Mouse (Mus musculus): ENCODE measurements around the gene Smad9. TPM values are rescaled to one million over a fixed set of nuclear protein-coding genes. Genes with fewer than 3 reads are reported as not detected.
A peak's percentile ranks its signal among the peaks of the same experiment; 100 is the strongest.

Gene Smad9
- polyA plus RNA-seq (2015; fragmentation: Nextera tagmentation; extraction: Ambion mirVana): 0.52 and 0.56 TPM in 2 replicates

DNA sequence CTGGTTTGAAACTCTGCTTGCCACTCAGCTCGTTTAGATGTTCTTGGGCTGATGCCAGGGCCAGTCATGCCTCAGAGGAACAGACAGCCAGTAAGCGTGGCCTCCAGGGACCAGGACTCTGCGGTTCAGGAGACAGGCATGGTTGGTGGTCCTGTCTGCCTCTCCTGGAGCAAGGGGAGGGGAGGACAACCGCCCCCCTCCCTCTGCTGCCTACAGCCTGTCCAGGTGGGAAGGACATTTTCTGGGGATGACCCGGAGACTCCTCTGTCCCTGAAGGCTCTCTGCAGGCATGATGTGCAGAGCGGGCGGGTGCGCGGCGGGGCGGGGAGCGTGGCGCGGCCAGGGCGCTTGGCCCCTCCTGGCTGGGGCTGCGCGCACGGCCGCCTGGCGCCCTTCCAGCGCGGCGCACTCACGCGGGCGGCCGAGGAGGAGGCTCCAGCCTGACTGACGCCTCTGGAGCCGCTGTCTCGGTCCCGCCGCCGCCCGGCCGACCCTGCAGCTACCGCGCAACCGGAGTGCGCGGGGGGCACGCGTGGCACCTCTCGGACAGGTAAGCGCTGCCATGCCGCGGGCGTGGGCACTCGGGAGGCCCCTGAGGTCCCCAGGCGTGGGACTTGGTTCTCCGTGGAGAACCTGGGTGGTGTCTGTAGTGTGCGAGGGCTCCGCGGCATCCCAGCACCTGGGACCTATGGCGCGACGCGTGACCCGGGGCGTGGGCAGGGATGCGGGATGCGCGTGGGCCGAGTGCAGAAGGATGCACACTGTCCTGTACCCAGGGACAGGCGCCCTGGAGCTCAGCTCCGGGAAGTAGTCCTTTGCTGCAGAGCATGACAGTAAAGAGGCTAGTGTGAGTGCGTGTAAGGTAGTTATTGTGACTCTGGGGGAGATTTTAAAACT lies at the start of gene Smad9:
Gene Smad9, plus strand, starts transcription at position 438 of the 897 bp plus-strand sequence.
- H3K36me3 ChIP-seq: peaks cover 12% of the 10 kb centered on the region
- peak within 1 kb of the TSS; percentile 47 for H3K27ac ChIP-seq
- H3K4me1 ChIP-seq: peaks cover 20% of the 10 kb centered on the region
- H3K27me3 ChIP-seq: 0 out of 2 replicates have a peak, but pooled peaks cover 5% of the 10 kb centered on the region
- H3K4me2 ChIP-seq: peak within 1 kb of the TSS; percentile 97
- H3K4me3 ChIP-seq: peak within 1 kb of the TSS; percentile 64
- no peaks in the 10 kb centered on the region for H3K9me3 ChIP-seq
- WGBS: under 1% methylated on average over 59 of the region's 66 CpGs
- ATAC-seq (ENCODE audit: insufficient number of reproducible peaks, low FRiP score, low TSS enrichment, low read depth): peak; percentile 76
- peak within 1 kb of the TSS; percentile 64 for H3K9ac ChIP-seq

DNA sequence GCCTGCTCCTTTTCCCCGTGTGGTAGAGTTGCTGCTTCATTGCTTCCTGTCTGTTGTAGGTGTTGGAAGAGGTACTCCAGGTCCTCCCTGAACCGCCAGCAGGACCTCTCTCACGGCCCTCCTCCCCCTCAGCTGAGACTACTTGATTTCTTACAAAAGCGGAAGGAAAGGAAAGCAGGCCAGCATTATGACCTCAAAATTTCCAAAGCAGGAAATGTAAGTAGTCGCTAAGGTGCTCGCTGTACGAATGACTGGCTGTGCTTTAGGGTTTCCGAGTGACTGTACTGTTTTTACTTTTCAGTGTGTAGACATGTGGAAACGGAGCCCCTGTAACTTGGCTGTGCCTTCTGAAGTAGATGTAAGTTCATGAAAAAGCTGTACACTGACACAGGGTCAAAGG lies 46.4 kb upstream of the Smad9 start:
- no peak overlapping the region for H3K27ac ChIP-seq
- no peaks in the 10 kb centered on the region for H3K9me3 ChIP-seq
- no peak overlapping the region for H3K4me3 ChIP-seq
- no peak overlapping the region for H3K9ac ChIP-seq
- H3K4me1 ChIP-seq: no peaks in the 10 kb centered on the region
- no peaks in the 10 kb centered on the region for H3K27me3 ChIP-seq
- no peak overlapping the region for H3K4me2 ChIP-seq
- H3K36me3 ChIP-seq: peaks cover 78% of the 10 kb centered on the region
- no peak for ATAC-seq (ENCODE audit: insufficient number of reproducible peaks, low FRiP score, low TSS enrichment, low read depth)
- 77% methylated on average over 9 of the region's 9 CpGs for WGBS

DNA sequence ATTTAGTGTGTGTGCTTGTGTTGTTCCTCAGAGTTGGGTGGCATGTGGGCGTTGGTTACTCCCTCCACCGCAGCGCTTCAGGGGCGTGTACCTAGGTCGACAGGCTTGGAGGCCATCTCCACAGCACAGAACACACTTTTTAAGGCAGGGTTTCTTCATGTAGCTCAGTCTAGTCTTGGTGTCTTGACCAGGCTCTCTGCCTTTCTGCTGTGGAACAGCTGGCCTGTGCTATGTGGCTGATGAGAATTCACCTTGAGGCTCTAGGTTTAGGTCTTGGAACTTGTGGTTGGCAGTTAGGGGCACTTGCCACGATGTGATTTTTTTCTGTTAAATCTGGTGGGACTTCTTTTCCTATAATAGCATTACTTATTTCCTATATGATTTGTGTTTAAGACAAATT lies 41.1 kb upstream of the Smad9 start, which contains the start of gene Gm21958:
Gene Gm21958, minus strand, starts transcription at position 101 of the 400 bp plus-strand sequence.
- ATAC-seq (ENCODE audit: insufficient number of reproducible peaks, low FRiP score, low TSS enrichment, low read depth): no peak
- no peak within 1 kb of the TSS for H3K4me3 ChIP-seq
- 88% methylated on average over 6 of the region's 6 CpGs for WGBS
- peaks cover 74% of the 10 kb centered on the region for H3K36me3 ChIP-seq
- no peak within 1 kb of the TSS for H3K4me2 ChIP-seq
- H3K9me3 ChIP-seq: no peaks in the 10 kb centered on the region
- no peak within 1 kb of the TSS for H3K27ac ChIP-seq
- no peaks in the 10 kb centered on the region for H3K4me1 ChIP-seq
- H3K27me3 ChIP-seq: no peaks in the 10 kb centered on the region
- H3K9ac ChIP-seq: no peak within 1 kb of the TSS

DNA sequence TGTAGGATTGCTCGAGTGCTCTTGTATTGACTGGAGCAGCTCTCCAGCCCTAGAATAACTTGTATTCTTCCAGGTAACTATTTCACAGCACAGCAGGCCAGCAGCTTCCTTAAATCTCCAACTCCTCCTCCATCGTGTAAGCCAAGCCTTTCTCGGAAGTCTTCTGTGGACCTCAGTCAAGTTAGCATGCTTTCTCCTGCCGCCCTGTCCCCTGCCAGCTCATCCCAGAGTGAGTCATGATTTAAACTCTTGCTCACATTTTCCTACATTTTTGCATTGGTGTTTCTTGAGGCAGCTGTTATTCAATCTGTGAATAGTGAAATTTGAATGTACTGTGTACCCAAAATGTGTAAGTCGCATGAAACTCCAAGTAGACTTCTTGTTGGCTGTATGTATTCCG lies 39.9 kb upstream of the Smad9 start:
- no peak for ATAC-seq (ENCODE audit: insufficient number of reproducible peaks, low FRiP score, low TSS enrichment, low read depth)
- no peak overlapping the region for H3K4me2 ChIP-seq
- H3K4me3 ChIP-seq: no peak overlapping the region
- H3K9me3 ChIP-seq: no peaks in the 10 kb centered on the region
- no peak overlapping the region for H3K9ac ChIP-seq
- H3K36me3 ChIP-seq: peaks cover 68% of the 10 kb centered on the region
- H3K27me3 ChIP-seq: no peaks in the 10 kb centered on the region
- H3K4me1 ChIP-seq: no peaks in the 10 kb centered on the region
- WGBS: 91% methylated on average over 6 of the region's 6 CpGs
- no peak overlapping the region for H3K27ac ChIP-seq

DNA sequence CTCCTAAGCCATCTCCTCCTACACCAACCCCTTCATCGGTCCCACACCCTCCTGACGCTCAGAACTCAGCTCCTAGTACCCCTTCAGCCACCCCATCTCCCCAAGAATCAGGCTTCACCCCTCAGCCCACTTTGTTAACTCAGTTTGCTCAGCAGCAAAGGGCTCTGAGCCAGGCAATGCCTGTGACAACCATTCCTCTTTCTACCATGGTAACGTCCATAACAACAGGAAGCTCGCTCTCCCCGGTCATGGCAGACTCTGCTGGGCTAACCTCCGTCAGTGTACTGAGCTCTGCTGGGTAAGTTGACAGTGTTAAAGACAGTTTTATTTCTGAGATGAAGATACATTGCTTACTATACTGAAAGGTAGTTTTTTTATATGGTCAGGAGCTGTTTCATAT lies 38.0 kb upstream of the Smad9 start:
- no peaks in the 10 kb centered on the region for H3K9me3 ChIP-seq
- H3K27me3 ChIP-seq: no peaks in the 10 kb centered on the region
- H3K4me2 ChIP-seq: no peak overlapping the region
- ATAC-seq (ENCODE audit: insufficient number of reproducible peaks, low FRiP score, low TSS enrichment, low read depth): no peak
- H3K36me3 ChIP-seq: peaks cover 69% of the 10 kb centered on the region
- no peak overlapping the region for H3K4me3 ChIP-seq
- no peak overlapping the region for H3K9ac ChIP-seq
- H3K4me1 ChIP-seq: no peaks in the 10 kb centered on the region
- no peak overlapping the region for H3K27ac ChIP-seq
- WGBS: 93% methylated on average over 6 of the region's 6 CpGs

DNA sequence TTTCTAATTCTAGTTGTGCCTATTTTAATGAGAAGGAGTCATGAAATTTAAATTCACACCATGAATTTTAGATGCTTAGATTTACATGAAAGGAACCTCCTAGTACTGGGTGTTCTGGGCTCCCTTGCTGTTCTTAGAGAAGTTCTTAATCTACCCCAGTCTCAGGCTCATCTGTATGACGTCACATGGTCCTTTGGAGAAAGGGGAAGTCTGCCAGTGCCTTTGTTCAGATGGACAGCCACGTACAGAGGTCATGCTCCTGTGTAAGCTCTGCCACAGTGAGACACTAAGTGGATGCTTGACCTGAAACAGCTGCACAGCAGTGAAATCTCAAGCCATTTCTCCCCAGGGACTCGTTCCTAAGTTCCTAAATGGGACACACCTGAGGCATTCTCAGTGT lies 36.4 kb upstream of the Smad9 start:
- no peak overlapping the region for H3K9ac ChIP-seq
- H3K36me3 ChIP-seq: peaks cover 78% of the 10 kb centered on the region
- no peak for ATAC-seq (ENCODE audit: insufficient number of reproducible peaks, low FRiP score, low TSS enrichment, low read depth)
- no peaks in the 10 kb centered on the region for H3K27me3 ChIP-seq
- no peaks in the 10 kb centered on the region for H3K9me3 ChIP-seq
- WGBS: 70% methylated on average over 3 of the region's 3 CpGs
- H3K4me2 ChIP-seq: no peak overlapping the region
- H3K4me3 ChIP-seq: no peak overlapping the region
- no peaks in the 10 kb centered on the region for H3K4me1 ChIP-seq
- no peak overlapping the region for H3K27ac ChIP-seq

DNA sequence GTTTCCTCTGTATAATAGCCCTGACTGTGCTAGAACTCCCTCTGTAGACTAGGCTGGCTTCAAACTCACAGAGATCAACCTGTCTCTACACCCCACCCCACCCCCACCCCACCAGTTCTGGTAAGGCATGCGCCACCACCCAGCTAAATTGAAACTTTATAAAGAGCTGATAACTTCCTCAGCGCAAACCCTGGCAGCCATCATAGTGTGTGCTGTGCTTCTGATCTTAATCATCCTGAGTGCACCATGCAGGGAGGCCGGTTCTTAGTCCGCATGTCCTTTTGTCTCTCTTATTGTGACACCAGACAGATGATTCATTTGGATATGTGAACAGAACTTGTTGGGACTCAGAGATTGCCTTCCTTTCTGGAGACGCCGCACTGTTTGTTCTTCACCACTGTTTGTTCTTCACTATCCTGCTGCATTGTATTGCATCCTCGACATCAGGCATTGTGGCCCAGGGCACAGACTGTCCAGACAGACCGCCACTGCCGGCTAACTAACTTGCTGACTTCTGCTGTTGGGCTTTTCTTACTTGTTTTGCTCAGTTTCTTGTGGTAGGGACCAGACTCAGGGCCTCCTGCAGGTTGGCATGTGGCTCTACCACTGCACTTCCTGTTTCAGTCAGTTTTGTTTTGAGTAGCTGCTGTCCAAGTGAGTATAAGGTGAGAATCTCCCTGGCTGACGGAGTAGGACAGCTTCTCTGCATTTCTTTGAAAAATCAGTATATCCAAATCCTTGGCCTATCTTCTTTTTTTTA lies 31.5 kb upstream of the Smad9 start:
- H3K36me3 ChIP-seq: peaks cover 65% of the 10 kb centered on the region
- 83% methylated on average over 10 of the region's 10 CpGs for WGBS

DNA sequence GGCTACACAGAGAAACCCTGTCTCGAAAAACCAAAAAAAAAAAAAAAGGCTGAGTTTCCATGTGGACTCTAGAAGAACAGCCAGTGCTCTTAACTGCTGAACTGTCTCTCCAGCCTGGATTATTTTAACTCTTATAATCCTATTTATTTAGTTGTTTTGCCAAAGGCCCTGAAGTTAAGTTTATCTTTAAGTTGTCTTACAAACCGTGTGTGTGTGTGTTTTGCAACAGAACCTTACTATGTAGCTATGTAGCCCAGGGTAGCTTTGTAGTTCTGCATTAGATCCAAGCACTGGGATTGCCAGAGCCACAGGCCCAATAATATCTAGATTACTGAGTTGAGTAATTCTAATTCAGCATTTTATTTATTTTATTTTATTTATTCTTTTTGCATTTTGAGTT lies 30.0 kb upstream of the Smad9 start:
- H3K36me3 ChIP-seq: peaks cover 72% of the 10 kb centered on the region
- no peak overlapping the region for H3K4me3 ChIP-seq
- H3K9ac ChIP-seq: no peak overlapping the region
- H3K4me2 ChIP-seq: no peak overlapping the region
- 92% methylated on average over 2 of the region's 2 CpGs for WGBS
- H3K4me1 ChIP-seq: no peaks in the 10 kb centered on the region
- no peaks in the 10 kb centered on the region for H3K27me3 ChIP-seq
- ATAC-seq (ENCODE audit: insufficient number of reproducible peaks, low FRiP score, low TSS enrichment, low read depth): no peak
- H3K9me3 ChIP-seq: no peaks in the 10 kb centered on the region
- no peak overlapping the region for H3K27ac ChIP-seq

More for the DNA sequence above, 31.5 kb upstream of the Smad9 start:
- no peak overlapping the region for H3K9ac ChIP-seq
- H3K4me1 ChIP-seq: no peaks in the 10 kb centered on the region
- H3K4me3 ChIP-seq: no peak overlapping the region
- no peak for ATAC-seq (ENCODE audit: insufficient number of reproducible peaks, low FRiP score, low TSS enrichment, low read depth)
- H3K27me3 ChIP-seq: no peaks in the 10 kb centered on the region
- H3K4me2 ChIP-seq: no peak overlapping the region
- no peak overlapping the region for H3K27ac ChIP-seq
- no peaks in the 10 kb centered on the region for H3K9me3 ChIP-seq

DNA sequence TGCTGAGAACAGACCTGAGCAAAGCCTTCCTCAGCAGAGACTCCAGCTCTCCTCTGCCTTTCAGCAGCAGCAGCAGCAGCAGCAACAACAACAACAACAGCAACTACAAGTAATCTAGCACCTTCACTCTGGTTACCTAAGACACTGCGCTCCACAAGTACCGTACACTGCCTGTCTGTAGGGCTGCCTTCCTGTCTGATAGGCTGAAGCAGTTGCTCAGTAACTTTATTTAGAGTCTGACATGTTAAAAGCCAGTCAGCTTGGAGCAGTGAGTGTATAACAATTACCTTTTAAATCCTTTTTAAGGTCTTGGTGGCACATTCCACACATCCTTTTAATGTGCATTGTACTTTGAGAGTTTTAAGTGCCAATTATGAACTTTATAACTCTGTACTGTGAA lies 27.8 kb upstream of the Smad9 start:
- Histone ChIP-seq H3K9me3 (no peaks in the 10 kb centered on the region), H3K27me3 (no peaks in the 10 kb centered on the region), H3K9ac (no peak overlapping the region), H3K4me1 (no peaks in the 10 kb centered on the region), H3K4me3 (no peak overlapping the region), H3K4me2 (no peak overlapping the region), H3K36me3 (peaks cover 69% of the 10 kb centered on the region), H3K27ac (no peak overlapping the region)
- ATAC-seq (ENCODE audit: insufficient number of reproducible peaks, low FRiP score, low TSS enrichment, low read depth): no peak
- 93% methylated on average over 2 of the region's 2 CpGs for WGBS

DNA sequence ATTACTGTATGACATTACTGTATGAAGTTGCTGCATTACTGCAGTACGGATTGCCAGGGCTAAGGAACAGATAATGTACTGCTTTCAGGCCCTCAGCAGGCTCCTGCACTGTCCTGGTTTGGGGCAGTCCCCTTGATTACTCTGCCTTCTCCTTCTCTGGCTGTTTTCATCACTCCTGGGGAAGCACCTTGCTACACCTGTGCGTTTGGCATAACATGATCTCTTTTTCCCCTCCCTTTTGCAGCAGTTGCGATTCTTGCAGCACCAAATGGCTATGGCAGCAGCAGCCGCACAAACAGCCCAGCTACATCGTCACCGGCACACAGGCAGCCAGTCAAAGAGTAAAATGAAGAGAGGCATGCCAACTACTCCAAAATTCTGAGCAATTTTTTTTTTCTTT lies 27.3 kb upstream of the Smad9 start:
- Histone ChIP-seq H3K27ac (no peak overlapping the region; the same call in 1 of the 2 replicates), H3K9ac (no peak overlapping the region), H3K4me3 (no peak overlapping the region), H3K27me3 (no peaks in the 10 kb centered on the region), H3K9me3 (no peaks in the 10 kb centered on the region), H3K4me1 (no peaks in the 10 kb centered on the region), H3K36me3 (peaks cover 69% of the 10 kb centered on the region), H3K4me2 (no peak overlapping the region)
- 86% methylated on average over 6 of the region's 6 CpGs for WGBS
- ATAC-seq (ENCODE audit: insufficient number of reproducible peaks, low FRiP score, low TSS enrichment, low read depth): no peak

DNA sequence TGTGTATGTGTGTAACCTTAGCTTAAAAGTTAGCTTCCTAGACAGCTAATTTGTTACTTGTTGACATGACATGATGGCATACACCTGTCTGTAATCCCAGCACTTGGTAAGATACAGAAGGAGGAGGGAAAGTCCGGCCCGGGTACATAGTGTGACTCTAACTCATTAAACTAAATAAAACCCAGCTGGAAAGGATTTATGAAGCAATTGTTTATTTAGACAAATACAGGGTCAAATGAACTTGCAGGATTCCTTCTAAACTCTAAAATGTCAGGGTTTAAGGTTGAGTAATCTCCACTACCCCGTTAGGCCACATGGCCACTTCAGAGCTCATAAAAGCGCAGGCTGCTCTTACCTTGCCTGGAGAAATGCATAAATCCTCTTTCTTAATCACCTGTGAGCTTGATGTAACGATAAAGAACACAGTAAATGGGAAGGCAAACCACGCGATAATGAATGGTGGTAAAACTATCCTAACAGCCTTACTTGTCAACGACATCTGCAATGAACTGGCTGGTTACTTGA lies 23.7 kb upstream of the Smad9 start:
- no peaks in the 10 kb centered on the region for H3K9me3 ChIP-seq
- H3K27me3 ChIP-seq: no peaks in the 10 kb centered on the region
- no peak overlapping the region for H3K4me2 ChIP-seq
- peaks cover 59% of the 10 kb centered on the region for H3K36me3 ChIP-seq
- H3K9ac ChIP-seq: no peak overlapping the region
- H3K4me3 ChIP-seq: no peak overlapping the region
- H3K4me1 ChIP-seq: peaks cover 4% of the 10 kb centered on the region; the same call in 1 of the 2 replicates
- WGBS: 35% methylated on average over 8 of the region's 8 CpGs
- ATAC-seq (ENCODE audit: insufficient number of reproducible peaks, low FRiP score, low TSS enrichment, low read depth): no peak
- H3K27ac ChIP-seq: no peak overlapping the region

DNA sequence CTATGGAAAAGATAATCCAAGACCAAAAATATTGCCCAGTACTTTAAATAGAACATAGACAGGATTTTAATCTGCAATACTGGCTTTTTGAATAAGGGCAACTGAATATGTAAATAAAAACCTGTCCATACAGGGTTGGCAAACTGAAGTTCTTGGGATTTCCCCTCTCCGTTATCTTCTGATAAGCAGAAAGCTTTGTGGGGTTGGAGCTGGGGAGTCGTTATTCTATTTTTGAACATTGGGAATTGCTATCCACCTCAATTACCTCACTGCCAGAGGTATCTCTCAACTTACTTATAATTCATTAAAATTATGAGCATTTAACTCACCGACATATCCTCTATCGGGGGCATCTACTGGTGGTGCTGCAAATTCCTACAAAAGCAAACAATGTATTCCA lies 23.0 kb upstream of the Smad9 start:
- H3K4me3 ChIP-seq: no peak overlapping the region
- H3K4me2 ChIP-seq: no peak overlapping the region
- no peak for ATAC-seq (ENCODE audit: insufficient number of reproducible peaks, low FRiP score, low TSS enrichment, low read depth)
- no peaks in the 10 kb centered on the region for H3K27me3 ChIP-seq
- peaks cover 4% of the 10 kb centered on the region; the same call in 1 of the 2 replicates for H3K4me1 ChIP-seq
- H3K36me3 ChIP-seq: peaks cover 55% of the 10 kb centered on the region
- H3K9me3 ChIP-seq: no peaks in the 10 kb centered on the region
- H3K27ac ChIP-seq: no peak overlapping the region
- H3K9ac ChIP-seq: no peak overlapping the region
- WGBS: 90% methylated on average over 4 of the region's 4 CpGs

Measured in limb, embryonic 15.5 days (tissue).